Mouse (Mus musculus) forebrain, postnatal 0 days (tissue): ENCODE results near the gene Cyp4v3. TPM values are rescaled to one million over a fixed set of nuclear protein-coding genes. Genes with fewer than 3 reads are reported as not detected.

Experiments used
- ATAC-seq: fragments of 200-750 bp; cut with Nextera tagmentation; 2 replicates; pipeline ENCODE4 v1.8.0; 2017; ENCODE audit warnings: mild to moderate bottlenecking, moderate library complexity
- DNase-seq: peaks from one replicate; pipeline ENCODE4 v3.0.0-alpha.2; 2015
- H3K27ac ChIP-seq: fragments of 300-500 bp; sonication (generic); 2 replicates; pipeline ENCODE4 v1.5.1; 2014; ENCODE audit warnings: low read depth, mild to moderate bottlenecking, antibody characterized with exemption, low read length, moderate library complexity, mixed read lengths
- H3K27me3 ChIP-seq: fragments of 300-500 bp; sonication (generic); 2 replicates; pipeline ENCODE4 v1.6.1; 2014; ENCODE audit warnings: mild to moderate bottlenecking, low read length, mixed read lengths; ENCODE audit not compliant: insufficient read depth
- H3K36me3 ChIP-seq: fragments of 300-500 bp; sonication (generic); 2 replicates; pipeline ENCODE4 v1.6.1; 2014; ENCODE audit warnings: mild to moderate bottlenecking, moderate library complexity; ENCODE audit not compliant: insufficient read depth
- H3K4me1 ChIP-seq: fragments of 300-500 bp; sonication (generic); 2 replicates; pipeline ENCODE4 v1.6.1; 2014; ENCODE audit warnings: antibody characterized with exemption; ENCODE audit not compliant: insufficient read depth
- H3K4me2 ChIP-seq: fragments of 300-500 bp; sonication (generic); 2 replicates; pipeline ENCODE4 v1.6.1; 2014; ENCODE audit warnings: low read depth, mild to moderate bottlenecking, moderate library complexity
- H3K4me3 ChIP-seq: fragments of 300-500 bp; sonication (generic); 2 replicates; pipeline ENCODE4 v1.5.1; 2014; ENCODE audit warnings: low read depth, low read length, mixed read lengths
- H3K9ac ChIP-seq: fragments of 300-500 bp; sonication (generic); 2 replicates; pipeline ENCODE4 v1.6.1; 2014; ENCODE audit warnings: mild to moderate bottlenecking
- H3K9me3 ChIP-seq: fragments of 300-500 bp; sonication (generic); 2 replicates; pipeline ENCODE4 v1.6.1; 2016; ENCODE audit warnings: low read length
- CTCF ChIP-seq: sonication (generic); IDR thresholded peaks from 2 replicates; pipeline ENCODE4 v1.5.1; 2016; ENCODE audit warnings: antibody characterized with exemption, control low read depth, low read depth
- WGBS: fragments of 180-500 bp; shearing (Covaris S2); extraction: QIAGEN DNeasy Blood & Tissue Kit; methylation state at CpG from one replicate; pipeline ENCODE4 v1.1.7; 2014; 5-methylcytosine and 5-hydroxymethylcytosine counted together
- polyA plus RNA-seq: library from polyadenylated mRNA; unstranded; fragments of >200 nt; fragmentation: Nextera tagmentation; extraction: Ambion mirVana; gene quantifications from 2 replicates; pipeline ENCODE4 v1.2.1, GENCODE M21; 2015
- total RNA-seq: library from RNA; depleted of rRNA; stranded (reverse); fragments of >200 nt; gene quantifications from 2 replicates; pipeline ENCODE4 v1.2.3, GENCODE M21; 2014

The Cyp4v3 gene
- total and polyA plus RNA-seq, 2 experiments from 2014 or later: 2.1 to 2.2 TPM

DNA sequence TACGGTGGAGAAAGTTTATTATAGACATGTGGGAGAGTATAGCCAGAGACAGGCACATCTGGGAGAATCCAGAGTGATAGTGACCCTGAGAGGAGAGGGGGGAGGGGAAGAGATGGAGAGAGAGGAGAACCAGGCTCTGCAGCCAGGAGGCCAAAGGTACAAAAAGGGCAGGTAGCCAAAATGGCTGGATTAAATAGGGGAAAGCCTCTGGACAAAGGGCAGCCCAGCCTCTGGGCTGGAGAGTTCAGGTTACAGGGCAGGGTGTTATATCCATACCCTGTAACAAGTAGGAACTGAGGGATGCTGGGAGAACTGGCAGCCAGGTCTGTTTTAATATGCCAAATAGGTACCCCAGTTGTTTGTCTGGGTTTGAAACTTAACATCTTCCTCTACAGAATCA, 30.2 kb upstream of the Cyp4v3 start:
- 91% methylated on average over 1 of the region's 1 CpGs for WGBS
- DNase-seq: no peak
- no peak for ATAC-seq
- no peaks in the 10 kb centered on the region for H3K9me3 ChIP-seq
- no peaks in the 10 kb centered on the region for H3K27me3 ChIP-seq
- no peak overlapping the region for H3K4me2 ChIP-seq
- H3K27ac ChIP-seq: no peak overlapping the region
- no peak overlapping the region for H3K9ac ChIP-seq
- no peaks in the 10 kb centered on the region for H3K36me3 ChIP-seq
- no peak overlapping the region for H3K4me3 ChIP-seq
- TF ChIP-seq CTCF: no peak
- no peaks in the 10 kb centered on the region for H3K4me1 ChIP-seq

DNA sequence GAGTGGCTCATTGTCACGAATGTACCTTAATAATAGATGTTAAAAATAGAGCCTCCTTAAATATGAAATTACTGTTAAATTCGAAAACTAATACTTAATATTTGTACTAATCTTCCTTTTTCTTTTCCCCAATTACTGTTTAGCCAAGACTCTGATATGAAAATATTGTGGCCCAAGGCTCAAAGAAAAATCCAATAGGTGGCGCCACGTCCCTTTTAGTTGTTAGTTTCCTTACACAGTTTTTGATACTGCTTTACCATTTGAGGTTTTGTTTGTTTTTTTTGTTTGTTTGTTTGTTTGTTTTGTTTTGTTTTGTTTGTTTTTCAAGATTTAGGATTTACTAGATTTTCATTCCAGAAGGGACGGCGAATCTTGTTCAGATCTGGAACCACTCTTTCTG, 29.3 kb upstream of the Cyp4v3 start:
- Histone ChIP-seq H3K36me3 (no peaks in the 10 kb centered on the region), H3K27ac (no peak overlapping the region), H3K4me1 (no peaks in the 10 kb centered on the region), H3K27me3 (no peaks in the 10 kb centered on the region), H3K4me3 (no peak overlapping the region), H3K9me3 (no peaks in the 10 kb centered on the region), H3K4me2 (no peak overlapping the region), H3K9ac (no peak overlapping the region)
- WGBS: 57% methylated on average over 6 of the region's 6 CpGs
- peak; percentile 53 for TF ChIP-seq CTCF
- ATAC-seq (no peak), DNase-seq (peak; percentile 55)

DNA sequence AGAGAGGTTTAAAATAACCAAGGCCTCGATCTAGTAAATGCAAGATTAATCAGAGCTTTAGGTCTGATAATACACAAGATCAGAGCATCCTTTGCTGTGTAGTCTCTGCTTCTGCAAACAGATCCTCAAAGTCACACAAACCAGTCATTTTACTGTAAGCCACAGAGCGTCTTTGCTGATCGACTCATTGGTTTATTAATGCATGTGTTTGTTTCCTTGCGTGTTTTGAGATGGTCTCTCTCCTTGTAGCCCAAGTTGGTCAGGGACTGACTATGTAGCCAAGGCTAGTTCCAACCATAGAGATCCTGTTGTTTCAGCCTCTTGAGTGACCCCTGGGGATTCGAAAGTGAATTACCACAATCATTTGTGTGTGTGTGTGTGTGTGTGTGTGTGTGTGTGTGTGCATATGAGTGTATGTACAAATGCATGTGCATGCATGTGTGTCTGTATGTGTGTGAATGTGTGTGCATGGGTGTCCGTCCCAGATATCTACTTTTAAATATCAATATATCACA, 26.1 kb upstream of the Cyp4v3 start:
- H3K4me3 ChIP-seq: no peak overlapping the region
- peak overlapping the region; percentile 96 for H3K4me2 ChIP-seq
- ATAC-seq (peak; percentile 14; the same call in 1 of the 2 replicates), DNase-seq (no peak)
- peak; percentile 45; the same call in 1 of the 2 replicates for TF ChIP-seq CTCF
- 75% methylated on average over 6 of the region's 6 CpGs for WGBS
- peak overlapping the region; percentile 72 for H3K27ac ChIP-seq
- no peaks in the 10 kb centered on the region for H3K27me3 ChIP-seq
- H3K4me1 ChIP-seq: no peaks in the 10 kb centered on the region
- H3K9me3 ChIP-seq: no peaks in the 10 kb centered on the region
- no peaks in the 10 kb centered on the region for H3K36me3 ChIP-seq
- H3K9ac ChIP-seq: peak overlapping the region; percentile 87

DNA sequence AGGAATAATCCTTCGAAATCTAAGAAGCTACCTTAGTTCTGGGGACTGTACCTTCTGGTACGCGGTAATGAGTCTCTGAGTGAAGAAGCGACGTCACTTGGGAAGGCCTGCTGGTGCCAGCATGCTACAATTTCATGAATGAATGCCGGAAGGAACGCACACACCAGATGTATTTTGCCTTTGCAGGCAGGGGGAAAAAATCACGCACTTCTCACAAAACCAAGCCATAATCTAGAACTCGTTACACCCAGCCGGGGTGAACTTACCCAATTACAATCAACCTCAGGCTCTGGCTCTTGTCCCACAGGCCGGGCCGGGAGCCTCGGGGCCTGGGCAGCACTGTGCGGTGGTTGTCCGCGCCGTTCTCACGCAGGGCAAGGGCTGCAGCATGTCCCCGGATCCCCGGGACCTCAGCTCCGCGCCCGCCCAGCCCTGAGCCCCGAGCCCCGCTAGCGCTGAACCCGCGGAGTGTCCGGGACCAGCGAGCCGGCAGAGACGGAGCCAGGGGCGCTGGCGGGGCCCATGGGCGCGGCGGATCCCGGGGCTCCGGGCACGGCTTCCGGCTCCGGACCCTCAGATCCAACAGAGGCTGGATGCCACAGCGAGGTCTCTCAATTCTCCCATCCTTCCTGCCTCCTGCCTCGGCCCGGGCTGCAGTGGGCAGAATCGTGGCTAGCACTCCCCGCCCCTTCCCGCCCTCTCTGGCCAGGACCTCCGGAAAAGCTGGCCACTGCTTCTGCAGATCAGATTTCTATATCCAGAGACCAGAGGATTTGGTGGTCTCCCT, 25.3 kb upstream of the Cyp4v3 start:
- WGBS: 2% methylated on average over 49 of the region's 49 CpGs
- peak; percentile 85 for ATAC-seq
- Histone ChIP-seq H3K9ac (peak overlapping the region; percentile 87), H3K27me3 (no peaks in the 10 kb centered on the region), H3K4me1 (no peaks in the 10 kb centered on the region), H3K4me3 (peak overlapping the region; percentile 62), H3K9me3 (no peaks in the 10 kb centered on the region), H3K36me3 (no peaks in the 10 kb centered on the region), H3K4me2 (peak overlapping the region; percentile 96), H3K27ac (peak overlapping the region; percentile 72)
- TF ChIP-seq CTCF: 0 out of 2 replicates have a peak, but pooled peaks have one; percentile 13
- DNase-seq: peak; percentile 83

DNA sequence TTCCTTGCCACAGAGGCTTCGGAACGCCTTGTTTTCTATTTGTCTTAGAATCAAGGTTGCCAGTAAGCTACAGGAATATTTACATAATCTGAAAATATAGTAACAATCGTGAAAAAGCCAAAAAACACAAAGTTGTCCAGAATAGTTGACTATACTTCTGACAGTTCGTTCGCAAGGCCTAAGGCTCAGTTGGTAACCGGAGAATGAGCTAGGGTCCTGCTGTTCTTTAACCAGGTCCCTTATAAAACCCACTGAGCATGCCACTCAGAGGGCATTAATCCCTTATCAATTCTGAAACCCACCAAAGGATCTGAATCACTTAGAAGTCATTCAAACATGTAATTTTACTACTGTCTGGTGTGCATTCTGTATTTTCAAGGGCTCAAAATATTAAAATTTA, 22.8 kb upstream of the Cyp4v3 start:
- WGBS: 84% methylated on average over 6 of the region's 6 CpGs
- Histone ChIP-seq H3K4me3 (no peak overlapping the region), H3K9me3 (no peaks in the 10 kb centered on the region), H3K4me1 (no peaks in the 10 kb centered on the region), H3K4me2 (no peak overlapping the region), H3K27ac (no peak overlapping the region), H3K36me3 (no peaks in the 10 kb centered on the region), H3K27me3 (no peaks in the 10 kb centered on the region), H3K9ac (no peak overlapping the region)
- DNase-seq: no peak
- TF ChIP-seq CTCF: no peak
- ATAC-seq: no peak

DNA sequence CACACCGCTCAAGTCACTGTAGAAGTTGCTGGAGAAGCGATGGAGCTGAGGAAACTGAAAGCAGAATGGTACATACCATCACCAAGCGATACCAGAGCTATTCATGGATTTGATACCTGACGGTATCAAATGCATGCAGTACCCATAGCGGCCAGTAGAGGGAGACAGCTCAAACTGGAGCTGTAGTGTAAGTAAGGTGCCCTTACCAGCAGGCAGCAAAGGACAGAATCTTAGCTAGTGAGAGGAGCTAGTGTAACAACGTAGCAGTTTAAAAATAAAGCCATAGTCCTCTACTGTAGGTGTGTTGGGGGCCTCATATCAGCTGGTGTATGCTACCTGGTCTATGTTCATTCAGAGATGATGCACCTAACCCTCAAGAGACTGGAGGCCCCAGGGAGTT, 12.0 kb upstream of the Cyp4v3 start:
- Histone ChIP-seq H3K27me3 (no peaks in the 10 kb centered on the region), H3K9ac (no peak overlapping the region), H3K27ac (no peak overlapping the region), H3K4me2 (no peak overlapping the region), H3K9me3 (no peaks in the 10 kb centered on the region), H3K4me1 (no peaks in the 10 kb centered on the region), H3K36me3 (peaks cover 5% of the 10 kb centered on the region; the same call in 1 of the 2 replicates), H3K4me3 (no peak overlapping the region)
- peak; percentile 77 for DNase-seq
- 14% methylated on average over 6 of the region's 6 CpGs for WGBS
- TF ChIP-seq CTCF: peak; percentile 96
- peak; percentile 42 for ATAC-seq

DNA sequence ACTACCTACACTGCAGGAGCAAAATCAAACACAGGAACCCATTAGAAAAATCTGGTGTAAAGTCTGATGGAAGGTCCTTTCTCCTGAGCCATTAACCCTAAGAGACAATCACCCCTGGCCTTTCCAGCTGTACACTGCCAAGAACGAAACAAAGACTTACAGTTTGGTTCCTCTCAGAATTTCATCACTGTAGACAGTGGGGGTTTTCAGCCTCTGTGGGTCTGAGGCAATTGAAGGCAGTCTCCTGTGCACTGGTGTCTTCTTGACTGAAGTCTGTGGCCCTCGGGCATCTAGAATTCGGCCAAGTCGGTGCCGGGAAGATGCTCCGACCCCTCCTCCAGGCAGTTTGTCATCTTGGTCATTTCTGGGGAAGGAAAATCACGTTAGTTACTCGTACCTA, 11.3 kb upstream of the Cyp4v3 start:
- WGBS: 93% methylated on average over 8 of the region's 8 CpGs
- no peak overlapping the region for H3K4me2 ChIP-seq
- no peak for TF ChIP-seq CTCF
- H3K9ac ChIP-seq: no peak overlapping the region
- no peaks in the 10 kb centered on the region for H3K27me3 ChIP-seq
- no peak for DNase-seq
- no peak overlapping the region for H3K27ac ChIP-seq
- no peaks in the 10 kb centered on the region for H3K9me3 ChIP-seq
- no peaks in the 10 kb centered on the region for H3K4me1 ChIP-seq
- H3K4me3 ChIP-seq: no peak overlapping the region
- H3K36me3 ChIP-seq: peaks cover 5% of the 10 kb centered on the region; the same call in 1 of the 2 replicates
- no peak for ATAC-seq
